11 mouse cellular contexts compared by ENCODE assay signal in the genomic region with DNA sequence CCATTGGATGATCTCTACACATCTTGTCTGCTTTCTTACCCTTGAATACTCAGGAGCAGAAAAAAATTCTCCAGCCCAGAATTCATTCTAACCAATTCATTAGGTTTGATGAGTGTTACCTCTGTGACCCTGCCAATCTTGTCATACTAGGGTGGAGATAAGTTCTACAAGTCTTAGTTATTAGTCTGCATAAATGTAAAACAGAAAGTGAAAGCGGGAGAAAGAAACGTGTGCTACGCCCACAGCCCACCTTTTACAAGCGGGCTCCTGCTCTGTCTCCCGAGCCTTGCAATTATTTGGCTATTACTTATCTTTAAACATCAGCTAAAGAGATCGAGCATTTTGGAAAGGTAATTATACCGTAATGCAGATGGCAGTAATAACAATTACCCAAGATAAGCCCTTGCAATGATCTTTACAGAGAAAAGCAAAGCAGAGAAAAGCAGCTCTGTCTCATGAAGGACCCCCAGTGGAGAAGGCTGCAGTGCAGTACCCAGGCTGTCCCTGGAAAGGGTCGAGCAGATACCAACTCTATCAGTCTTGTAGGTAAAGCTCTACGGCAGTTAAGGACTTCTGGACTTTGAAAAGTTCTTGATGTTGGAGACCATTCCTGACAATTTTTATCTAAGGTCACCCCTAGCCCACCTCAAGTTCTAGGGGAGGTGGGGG.
A peak's percentile ranks its signal among the peaks of the same experiment; 100 is the strongest.
DNase-seq lines count a peak whose midpoint lies in the region; ATAC-seq and TF ChIP-seq lines count a peak whose summit lies in the region.
"Had no signal": no experiment of that assay in that cellular context is flagged by ENCODE, and none has a peak within 500 bp of the region (broad histone marks: within the 10 kb centered on the region; RNA-seq: fewer than 3 reads in every experiment).

No protein-coding gene starts in this region.

- intact Hi-C loops in gastrocnemius, adult 2 months (cut with DNase I), result no loop called here

- no peak for TF ChIP-seq CTCF in gastrocnemius, adult 2 months (IDR thresholded peaks at IDR 0.05)
- peak; percentile 26; the same call in 1 of the 2 replicates for TF ChIP-seq CTCF in intestine, postnatal 0 days (IDR thresholded peaks at IDR 0.05; ENCODE audit: low read depth)
- TF ChIP-seq CTCF in stomach, postnatal 0 days (IDR thresholded peaks at IDR 0.05; ENCODE audit: low read depth), result peak; percentile 43

- ATAC-seq in liver, embryonic 13.5 days (ENCODE audit: low read depth), result no peak
- no peak for ATAC-seq in intestine, postnatal 0 days
- ATAC-seq in stomach, postnatal 0 days (ENCODE audit: low FRiP score, low TSS enrichment), result no peak
- ATAC-seq: forebrain, embryonic 16.5 days had no signal

- DNase-seq in gastrocnemius, adult 2 months, result no peak
- DNase-seq in gastrocnemius, adult 8-10 months (ENCODE audit: low spot score in 2 of 2), result no peak
- no peak for DNase-seq in liver, embryonic 13.5 days
- no peak for DNase-seq in liver
- DNase-seq in stomach, postnatal 0 days (ENCODE audit: low spot score), result no peak
- DNase-seq in layer of hippocampus, adult 11-12 months (ENCODE audit: low spot score), result no peak
- DNase-seq in cerebellum, postnatal 14 days, result no peak
- DNase-seq: kidney, adult 18-20 months; left cerebral cortex, postnatal 4 days had no signal

- no peaks in the 10 kb centered on the region for H3K27me3 ChIP-seq in liver, embryonic 13.5 days
- H3K27me3 ChIP-seq in intestine, postnatal 0 days (replicated peaks; ENCODE audit: control insufficient read depth, insufficient read depth, low read length), result no peaks in the 10 kb centered on the region
- no peaks in the 10 kb centered on the region for H3K27me3 ChIP-seq in stomach, postnatal 0 days (ENCODE audit: control insufficient read depth, insufficient read depth, low read length)

- no peaks in the 10 kb centered on the region for H3K9me3 ChIP-seq in liver, embryonic 13.5 days (replicated peaks)
- no peaks in the 10 kb centered on the region for H3K9me3 ChIP-seq in intestine, postnatal 0 days (ENCODE audit: control insufficient read depth)
- H3K9me3 ChIP-seq in stomach, postnatal 0 days (ENCODE audit: control insufficient read depth, low read length), result no peaks in the 10 kb centered on the region

- WGBS in liver, embryonic 13.5 days (ENCODE audit: insufficient replicate concordance), result 51% methylated on average over 9 of the region's 9 CpGs
- WGBS in intestine, postnatal 0 days, result 30% methylated on average over 9 of the region's 9 CpGs
- 46% methylated on average over 9 of the region's 9 CpGs for WGBS in stomach, postnatal 0 days

- H3K4me2 ChIP-seq in liver, embryonic 13.5 days, result peak overlapping the region; percentile 27
- peak overlapping the region; percentile 52 for H3K4me2 ChIP-seq in intestine, postnatal 0 days (replicated peaks; ENCODE audit: low read depth)
- peak overlapping the region; percentile 35 for H3K4me2 ChIP-seq in stomach, postnatal 0 days (replicated peaks; ENCODE audit: low read depth)

- H3K36me3 ChIP-seq in liver, embryonic 13.5 days, result no peaks in the 10 kb centered on the region
- no peaks in the 10 kb centered on the region for H3K36me3 ChIP-seq in intestine, postnatal 0 days (ENCODE audit: control insufficient read depth, insufficient read depth)
- H3K36me3 ChIP-seq in stomach, postnatal 0 days (ENCODE audit: control insufficient read depth, insufficient read depth, low read length), result no peaks in the 10 kb centered on the region

- TF ChIP-seq EP300 in stomach, postnatal 0 days (optimal IDR thresholded peaks at IDR 0.05), result no peak

- peak overlapping the region; percentile 30 for H3K4me3 ChIP-seq in gastrocnemius, adult 2 months
- H3K4me3 ChIP-seq in liver, embryonic 13.5 days (replicated peaks), result peak overlapping the region; percentile 22; the same call in 1 of the 2 replicates
- peak overlapping the region; percentile 17; the same call in 1 of the 2 replicates for H3K4me3 ChIP-seq in intestine, postnatal 0 days (ENCODE audit: low read depth, low read length)
- H3K4me3 ChIP-seq in stomach, postnatal 0 days (ENCODE audit: low read depth, low read length), result peak overlapping the region; percentile 23; the same call in 1 of the 2 replicates

- no peaks in the 10 kb centered on the region for H3K4me1 ChIP-seq in liver, embryonic 13.5 days (replicated peaks)
- no peaks in the 10 kb centered on the region for H3K4me1 ChIP-seq in intestine, postnatal 0 days (replicated peaks; ENCODE audit: control insufficient read depth, insufficient read depth, low read length)
- H3K4me1 ChIP-seq in stomach, postnatal 0 days (replicated peaks; ENCODE audit: control insufficient read depth, insufficient read depth), result no peaks in the 10 kb centered on the region

- H3K27ac ChIP-seq in gastrocnemius, adult 2 months, result no peak overlapping the region
- H3K27ac ChIP-seq in liver, embryonic 13.5 days, result no peak overlapping the region
- H3K27ac ChIP-seq in intestine, postnatal 0 days (ENCODE audit: low read depth, low read length), result no peak overlapping the region
- no peak overlapping the region for H3K27ac ChIP-seq in stomach, postnatal 0 days (replicated peaks)

- no peak overlapping the region for H3K9ac ChIP-seq in liver, embryonic 13.5 days
- H3K9ac ChIP-seq in intestine, postnatal 0 days (ENCODE audit: low read depth, low read length), result no peak overlapping the region
- no peak overlapping the region for H3K9ac ChIP-seq in stomach, postnatal 0 days (ENCODE audit: low read length)
